Mouse (Mus musculus): ENCODE data around the gene Tlr4.

Gene Tlr4

GRCm38 (mm10) chr4:66827463-66828162, at the start of gene Tlr4:
Gene Tlr4, plus strand, starts transcription at chr4:66827584.
- DNase-seq (ENCODE audit: low spot score): peak; percentile 29

DNA sequence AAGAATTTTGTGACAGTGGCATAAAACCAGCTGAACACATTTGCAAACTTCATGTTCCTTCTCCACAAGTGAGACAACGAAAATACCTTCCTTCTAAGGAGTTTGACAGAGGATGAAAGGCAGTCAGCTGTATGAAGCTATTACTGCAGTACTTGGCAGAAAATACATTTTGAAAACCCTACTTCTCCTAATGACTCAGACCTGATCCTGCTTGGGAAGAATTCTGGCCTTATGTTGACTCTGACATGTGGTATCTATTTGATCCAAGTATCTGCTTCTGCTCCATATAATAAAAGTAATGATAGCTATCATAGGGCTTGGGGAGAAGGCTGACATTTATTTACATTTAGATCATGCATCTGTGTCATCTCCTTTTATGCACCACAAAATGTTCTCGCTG, 33.1 kb upstream of the Tlr4 start:
- no peak for DNase-seq (ENCODE audit: low spot score)

DNA sequence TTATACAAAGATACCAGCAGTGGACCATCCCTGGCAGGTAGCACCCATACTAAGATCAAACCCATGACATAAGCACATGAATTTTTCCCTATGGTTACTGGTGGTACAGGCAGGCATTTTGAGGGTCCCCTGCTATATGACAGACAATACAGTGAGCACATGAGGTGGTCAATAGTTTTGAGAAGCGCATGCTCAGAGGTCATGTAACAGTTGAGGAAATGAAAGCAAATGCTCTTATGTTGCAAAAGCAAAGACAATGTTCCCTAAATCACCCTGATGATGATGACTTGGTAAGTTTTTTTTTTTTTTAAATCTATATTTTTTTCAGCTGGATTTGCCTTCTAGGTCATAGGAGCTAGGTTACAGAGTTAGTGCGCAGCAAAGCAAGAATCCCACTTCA, 30.7 kb upstream of the Tlr4 start:
- DNase-seq (ENCODE audit: low spot score): no peak

- DNase-seq (ENCODE audit: low spot score): no peak
Measured at GRCm38 (mm10) chr4:66804552-66805301, 22.7 kb upstream of the Tlr4 start.

DNA sequence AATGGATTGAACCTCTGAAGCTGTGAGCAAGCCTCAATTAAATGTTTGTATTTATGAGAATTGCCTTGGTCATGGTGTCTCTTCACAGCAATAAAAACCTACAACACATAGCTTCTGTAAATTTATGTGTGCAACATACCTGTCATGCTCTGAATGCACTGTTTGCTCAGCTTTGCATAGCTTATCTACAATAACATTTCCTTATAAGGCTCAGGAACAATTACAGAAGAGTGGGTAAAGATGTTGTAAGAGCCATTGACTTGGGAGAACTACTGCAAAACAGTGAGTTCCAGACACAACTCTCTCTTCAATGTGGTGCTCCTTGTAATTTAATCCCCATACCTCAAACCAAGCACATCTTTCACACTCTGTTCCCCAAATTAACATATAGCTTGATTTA, 21.6 kb upstream of the Tlr4 start:
- no peak for DNase-seq (ENCODE audit: low spot score)

DNA sequence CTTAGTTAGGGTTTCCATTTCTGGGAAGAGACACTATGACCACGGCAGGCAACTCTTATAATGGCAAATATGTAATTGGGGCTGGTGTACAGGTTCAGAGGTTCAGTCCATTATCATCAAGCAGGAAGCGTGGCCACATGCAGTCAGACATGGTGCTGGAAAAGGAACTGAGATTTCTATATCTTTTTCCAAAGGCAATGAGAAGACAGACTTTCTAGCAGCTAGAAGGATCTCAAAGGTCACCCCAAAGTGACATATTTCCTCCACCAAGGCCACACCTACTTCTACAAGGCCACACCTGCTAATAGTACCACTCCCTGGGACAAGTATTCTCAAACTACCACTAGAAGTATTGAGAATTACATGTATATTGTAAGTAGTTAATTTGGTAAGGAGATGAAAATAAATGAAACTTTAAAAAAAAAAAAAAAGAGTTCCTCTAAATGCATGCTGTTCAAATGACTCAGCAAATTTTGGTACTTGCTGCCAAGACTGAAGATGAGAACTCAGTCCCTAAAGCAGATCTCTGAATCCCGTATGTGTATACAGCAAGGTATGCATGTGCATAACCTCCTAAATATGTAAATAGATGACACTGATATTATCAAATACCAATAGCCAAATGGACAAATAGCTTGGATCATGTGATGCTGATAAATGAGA, 10.9 kb upstream of the Tlr4 start:
- no peak for DNase-seq (ENCODE audit: low spot score)

DNA sequence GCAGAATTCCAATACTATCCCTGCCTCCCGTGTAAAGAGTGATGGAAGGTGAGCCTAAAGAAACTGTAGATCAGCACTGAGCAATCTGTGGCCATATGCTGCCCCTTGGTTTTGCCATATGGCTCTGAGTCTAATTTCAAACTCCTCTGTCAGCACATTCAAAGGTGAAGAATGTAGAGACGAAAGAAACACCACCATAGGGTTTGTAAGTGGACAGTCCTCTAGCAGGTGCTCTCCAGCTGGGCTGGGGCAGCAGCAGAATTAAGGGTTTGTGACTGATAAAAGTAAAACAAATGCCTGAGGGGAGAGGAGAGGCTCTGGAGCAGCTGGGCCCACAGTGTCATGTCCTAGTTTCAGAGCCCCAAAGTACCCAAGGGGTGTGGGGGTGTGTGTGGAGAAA, 6.2 kb upstream of the Tlr4 start:
- DNase-seq (ENCODE audit: low spot score): no peak

- DNase-seq (ENCODE audit: low spot score): no peak
Measured at GRCm38 (mm10) chr4:66821764-66822163, 5.6 kb upstream of the Tlr4 start.

DNA sequence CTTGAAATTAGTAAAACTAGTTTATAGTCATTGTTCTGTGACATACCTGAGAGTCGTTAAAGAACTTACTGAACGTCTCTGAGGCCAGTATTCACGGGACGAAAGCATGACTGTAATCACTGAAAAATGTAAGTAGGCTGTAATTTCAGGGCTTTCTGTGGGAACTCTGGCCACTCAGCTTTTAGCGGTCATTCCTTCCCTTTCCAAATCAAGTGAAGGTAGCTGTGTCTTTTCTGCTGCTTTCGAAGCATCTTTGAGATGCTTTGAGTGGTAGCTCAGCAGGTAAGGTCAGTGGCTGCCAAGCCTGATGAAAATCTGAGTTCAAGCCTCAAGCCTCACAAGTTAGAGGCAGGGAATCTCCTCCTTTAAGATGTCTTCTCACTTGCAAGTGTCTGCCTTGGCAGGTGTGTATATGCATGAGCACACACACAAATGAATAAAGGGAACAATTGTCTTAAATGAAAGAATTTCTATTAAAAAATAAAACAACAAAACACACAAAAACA, 832 bp downstream of the Tlr4 start:
- no peak for DNase-seq (ENCODE audit: low spot score)

GRCm38 (mm10) chr4:66828686-66829085, 1.3 kb downstream of the Tlr4 start:
- no peak for DNase-seq (ENCODE audit: low spot score)

DNA sequence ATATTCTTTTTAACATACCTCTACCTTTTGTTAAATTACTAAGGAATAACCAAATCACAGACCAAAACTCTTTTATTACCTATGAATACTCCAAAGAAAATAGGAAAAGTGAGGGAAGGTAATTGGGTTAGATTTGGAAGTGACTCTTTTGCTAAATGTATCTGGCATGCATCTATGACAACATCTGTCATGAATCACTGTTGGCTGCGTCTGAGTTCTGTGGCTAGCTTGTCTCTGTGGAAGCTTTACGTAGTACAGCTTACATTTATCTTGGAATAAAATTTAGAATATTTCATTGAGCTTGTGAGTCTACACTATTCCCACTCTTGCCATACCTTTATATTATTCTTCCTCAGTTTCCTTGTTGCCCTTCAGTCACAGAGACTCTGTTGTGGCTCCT, 10.7 kb downstream of the Tlr4 start:
- DNase-seq (ENCODE audit: low spot score): no peak

GRCm38 (mm10) chr4:66843255-66843654, 15.9 kb downstream of the Tlr4 start:
- no peak for DNase-seq (ENCODE audit: low spot score)

DNA sequence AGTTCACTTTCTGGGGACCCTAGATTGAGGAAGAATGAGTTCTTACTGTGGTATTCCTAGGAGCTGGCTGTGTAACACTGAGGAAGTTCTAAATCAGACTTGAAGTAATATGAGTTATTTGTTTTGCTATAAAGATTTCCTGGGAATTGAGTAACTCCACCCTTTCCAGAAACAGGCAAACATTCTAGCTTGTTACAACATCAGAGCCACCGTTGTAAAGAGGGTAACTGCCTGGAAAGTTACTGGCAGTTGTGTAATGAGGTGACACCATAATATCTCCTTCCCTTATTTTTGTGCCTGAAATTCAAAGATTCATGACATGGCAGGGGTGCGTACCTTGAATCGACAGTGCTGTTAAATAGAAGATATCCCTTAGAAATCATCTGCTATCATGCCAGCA, 24.6 kb downstream of the Tlr4 start:
- DNase-seq (ENCODE audit: low spot score): no peak

DNA sequence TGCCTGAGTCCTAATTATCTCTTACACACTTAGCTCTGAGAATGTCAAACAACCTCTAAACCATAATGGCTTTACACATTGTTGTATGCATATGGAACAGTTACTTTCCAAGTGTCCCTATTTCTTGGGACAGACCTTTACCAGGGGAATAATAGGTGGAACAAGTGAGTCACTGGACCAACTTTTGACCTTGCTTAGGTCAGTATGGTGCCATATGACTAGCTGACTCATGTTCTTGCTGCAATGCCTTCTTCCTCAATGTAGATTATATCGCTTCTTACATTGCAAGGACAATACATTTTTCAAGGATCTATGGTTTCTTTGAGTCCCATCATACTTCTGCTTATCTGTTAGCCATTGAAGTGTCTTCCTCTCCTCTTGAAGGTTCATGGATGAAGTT, 29.6 kb downstream of the Tlr4 start:
- DNase-seq (ENCODE audit: low spot score): no peak

- no peak for DNase-seq (ENCODE audit: low spot score)
Measured at GRCm38 (mm10) chr4:66869919-66870318, 42.5 kb downstream of the Tlr4 start.

DNA sequence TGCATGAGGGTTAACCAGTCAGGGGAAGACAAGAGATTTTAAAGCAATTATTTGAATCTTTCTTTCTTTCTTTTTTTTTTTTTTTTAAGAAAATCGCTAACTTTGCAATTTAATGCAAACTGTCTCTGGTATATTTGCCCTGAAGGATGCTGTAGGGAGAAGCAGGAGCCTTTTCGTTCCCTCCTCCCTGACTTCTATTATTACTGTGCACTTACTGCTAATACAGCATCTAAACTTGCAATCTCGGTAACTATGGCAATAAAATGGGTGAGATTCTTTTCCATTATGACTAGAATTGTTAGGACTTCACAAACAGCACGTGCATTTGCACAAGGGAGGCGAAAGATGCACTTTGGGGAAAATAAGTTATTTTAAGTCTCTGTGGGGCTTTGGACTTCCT, 44.6 kb downstream of the Tlr4 start:
- no peak for DNase-seq (ENCODE audit: low spot score)

- no peak for DNase-seq (ENCODE audit: low spot score)
Measured at GRCm38 (mm10) chr4:66873342-66873741, 46.0 kb downstream of the Tlr4 start.

GRCm38 (mm10) chr4:66875751-66876150, 48.4 kb downstream of the Tlr4 start:
- DNase-seq (ENCODE audit: low spot score): no peak

- no peak for DNase-seq (ENCODE audit: low spot score)
Measured at GRCm38 (mm10) chr4:66877609-66878008, 50.2 kb downstream of the Tlr4 start.

DNA sequence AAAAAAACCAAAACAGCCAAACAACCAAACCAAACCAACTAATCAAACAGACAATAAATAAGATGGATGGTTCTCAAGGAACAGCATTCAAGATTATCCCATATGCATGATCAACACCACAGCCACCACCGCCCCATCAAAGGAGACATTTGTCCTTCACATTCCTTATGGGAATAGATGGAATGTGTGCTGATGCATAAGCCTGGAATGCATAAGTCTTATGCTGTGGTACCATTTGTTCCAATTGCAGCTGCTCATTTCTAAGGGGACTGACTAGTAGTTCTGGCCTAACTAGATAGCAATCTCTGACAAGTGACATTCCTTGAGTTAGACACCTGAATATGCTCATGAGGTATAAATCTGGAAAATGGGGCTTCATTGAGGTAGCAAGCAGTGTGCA, 54.1 kb downstream of the Tlr4 start:
- DNase-seq (ENCODE audit: low spot score): no peak

DNA sequence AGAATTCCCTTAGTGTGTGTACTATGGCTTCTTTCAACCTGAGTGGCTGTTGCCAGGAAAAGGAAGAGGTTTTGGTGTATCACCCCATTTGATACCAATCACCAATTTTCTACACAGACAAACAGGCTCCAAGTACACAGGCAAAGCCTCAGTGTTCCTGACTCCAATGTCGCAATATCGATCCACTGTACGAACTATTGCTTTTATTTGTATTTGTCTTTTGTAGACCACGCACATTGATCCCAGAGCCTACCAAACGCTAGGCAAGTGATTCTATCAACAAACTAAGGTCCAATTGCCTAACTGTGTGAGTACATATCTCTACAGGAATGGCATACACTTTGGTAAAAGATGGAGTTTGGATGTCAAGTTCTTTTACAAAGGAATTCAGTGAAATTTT, 55.9 kb downstream of the Tlr4 start:
- DNase-seq (ENCODE audit: low spot score): no peak

- DNase-seq (ENCODE audit: low spot score): no peak
Measured at GRCm38 (mm10) chr4:66894547-66894946, 67.2 kb downstream of the Tlr4 start.

- DNase-seq (ENCODE audit: low spot score): no peak
Measured at GRCm38 (mm10) chr4:66894981-66895380, 67.6 kb downstream of the Tlr4 start.
